25 mouse cellular contexts compared by ENCODE assay signal in genomic region chr12:104298049-104298448, GRCm38 (mm10). TPM values are rescaled to one million over a fixed set of nuclear protein-coding genes. Genes with fewer than 3 reads are reported as not detected.
A peak's percentile ranks its signal among the peaks of the same experiment; 100 is the strongest.
DNase-seq lines count a peak whose midpoint lies in the region; ATAC-seq lines count a peak whose summit lies in the region.
"Had no signal": no experiment of that assay in that cellular context is flagged by ENCODE, and none has a peak within 500 bp of the region (broad histone marks: within the 10 kb centered on the region; RNA-seq: fewer than 3 reads in every experiment).

No protein-coding gene starts in this region.

- DNase-seq in frontal cortex, postnatal 14 days (ENCODE audit: low spot score in 2 of 2), result no peak
- DNase-seq in right cerebral cortex, adult 18-20 months, result peak; percentile 25
- DNase-seq in right cerebral cortex, postnatal 14 days, result no peak
- DNase-seq in gastrocnemius, postnatal 36 days, result no peak
- DNase-seq: adrenal gland, adult 8-10 months; adrenal gland, postnatal 14 days; adrenal gland, postnatal 36 days; B cell, adult 2 months; cerebellum, adult 11 months; cerebellum, adult 18-20 months; cerebellum, adult 8-10 months; cerebellum, adult 9-11 months; cerebellum, postnatal 14 days; cerebellum, postnatal 36 days; embryo, embryonic 11 days had no signal

- intact Hi-C loops in gastrocnemius, postnatal 36 days (cut with DNase I), result no loop called here

- ATAC-seq in frontal cortex, adult (ENCODE audit: low TSS enrichment), result peak; percentile 95
- ATAC-seq: activated CD4-positive, CD25-positive, alpha-beta regulatory T cell, adult 4 months; CD4-positive, CD25-positive, alpha-beta regulatory T cell, adult 4 months; forebrain, embryonic 14.5 days; forebrain, embryonic 16.5 days; Patski had no signal

RNA-seq across cellular contexts. Expression of gene Serpina3j, which starts 16.3 kb away (rescaled TPM):
- not detected for total RNA-seq in gastrocnemius, postnatal 36 days (2021)
- total RNA-seq: adrenal gland, postnatal 14 days; adrenal gland, postnatal 36 days; CH12.LX; common myeloid progenitor, adult 5-6 weeks had no signal

RNA-seq across cellular contexts. Expression of gene Serpina3i, which starts 35.1 kb away (rescaled TPM):
- not detected for total RNA-seq in gastrocnemius, postnatal 36 days (2021)
- total RNA-seq: adrenal gland, adult 18-20 months; CH12.LX; common myeloid progenitor, adult 5-6 weeks had no signal

RNA-seq across cellular contexts. Expression of gene Serpina3k, which starts 40.2 kb away (rescaled TPM):
- under 1 TPM; 0.15 to 0.79 TPM for total RNA-seq in gastrocnemius, postnatal 36 days (2021)
- total RNA-seq: CH12.LX; common myeloid progenitor, adult 5-6 weeks; G1E had no signal

RNA-seq across cellular contexts. Expression of gene Serpina3m, which starts 40.2 kb away (rescaled TPM):
- under 1 TPM in 1 of 2 experiments, not detected in 1; 0.20 TPM for total RNA-seq in gastrocnemius, postnatal 36 days (2021)
- total RNA-seq: CH12.LX; common myeloid progenitor, adult 5-6 weeks; G1E had no signal
